8 mouse cellular contexts compared by ENCODE assay signal in the genomic region with DNA sequence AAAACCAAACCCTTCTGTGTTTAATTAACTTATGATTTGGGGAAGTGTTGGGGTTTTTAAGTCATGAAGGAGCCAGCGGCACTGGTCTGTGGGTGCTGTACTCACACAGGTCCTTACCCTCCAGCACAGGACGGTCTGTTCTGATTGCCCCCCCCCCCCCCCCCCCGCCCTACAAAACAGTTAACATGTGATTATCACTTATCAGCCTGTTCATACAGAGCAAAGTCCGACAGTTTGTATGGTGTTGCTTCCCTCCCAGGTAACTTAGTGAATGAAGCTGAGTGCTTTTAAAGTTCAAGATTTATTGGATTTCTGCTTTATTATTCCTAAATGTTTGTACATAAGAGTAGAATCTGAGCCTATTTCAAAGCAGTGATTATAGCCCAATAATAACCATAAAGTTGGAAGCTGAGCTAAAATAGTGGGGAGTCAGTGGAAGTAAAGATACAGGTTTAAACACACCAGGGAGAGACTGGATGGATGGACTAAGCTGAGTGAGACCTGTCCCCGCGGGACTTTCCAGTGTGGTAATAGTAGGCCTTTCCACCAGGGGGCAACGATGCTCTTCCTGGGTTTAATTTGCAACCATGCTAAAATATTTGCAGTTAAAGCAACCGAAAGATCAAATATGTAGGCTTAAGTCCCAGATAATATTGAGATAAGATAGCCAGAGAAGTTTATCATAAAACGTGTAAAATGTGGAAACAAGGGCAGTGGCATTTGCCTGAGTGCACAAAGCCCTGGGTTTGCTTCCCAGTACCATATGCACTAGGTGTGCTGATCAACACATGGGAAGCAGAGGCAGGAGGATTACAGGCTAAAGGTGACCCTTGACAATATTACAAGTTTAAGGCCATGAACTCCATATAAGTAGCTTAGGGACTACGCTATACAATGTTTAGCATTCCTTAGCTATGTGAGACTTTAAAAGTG. TPM values are rescaled to one million over a fixed set of nuclear protein-coding genes. Genes with fewer than 3 reads are reported as not detected.
DNase-seq lines count a peak whose midpoint lies in the region; ATAC-seq and TF ChIP-seq lines count a peak whose summit lies in the region.

No protein-coding gene starts in this region.

- peaks cover 46% of the 10 kb centered on the region for H3K36me3 ChIP-seq in thymus, adult 2 months (ENCODE audit: control insufficient read depth, insufficient read depth, low read length)
- H3K36me3 ChIP-seq in embryonic facial prominence, embryonic 10.5 days (replicated peaks), result peaks cover 50% of the 10 kb centered on the region

- H3K4me3 ChIP-seq in thymus, adult 2 months (ENCODE audit: control insufficient read depth, insufficient read depth, low read length), result no peak overlapping the region
- no peak overlapping the region for H3K4me3 ChIP-seq in embryonic facial prominence, embryonic 10.5 days

- no peak for TF ChIP-seq CTCF in thymus, adult 2 months (IDR thresholded peaks at IDR 0.05; ENCODE audit: borderline replicate concordance, control insufficient read depth, extremely low read depth, insufficient read depth, low read length, poor library complexity)

- peak; percentile 36 for DNase-seq in gastrocnemius, postnatal 10 days
- DNase-seq in gastrocnemius, postnatal 25 days, result no peak
- DNase-seq in thymus, adult 2 months, result peak; percentile 20
- no peak for DNase-seq in thymus, adult 18-20 months
- DNase-seq in embryonic facial prominence, embryonic 10.5 days (ENCODE audit: low spot score), result peak; percentile 29
- DNase-seq in lung, postnatal 36 days, result peak; percentile 48
- DNase-seq in ovary, postnatal 14 days (ENCODE audit: low spot score), result no peak

- no peaks in the 10 kb centered on the region for H3K27me3 ChIP-seq in thymus, adult 2 months (ENCODE audit: control insufficient read depth, insufficient read depth, low read length)
- H3K27me3 ChIP-seq in embryonic facial prominence, embryonic 10.5 days (replicated peaks; ENCODE audit: low read depth, poor library complexity, severe bottlenecking), result no peaks in the 10 kb centered on the region

- no peak for TF ChIP-seq POLR2A in thymus, adult 2 months (IDR thresholded peaks at IDR 0.05; ENCODE audit: control insufficient read depth, extremely low read depth, insufficient read depth, low read length, poor library complexity)

- no peak overlapping the region for H3K27ac ChIP-seq in thymus, adult 2 months (ENCODE audit: control insufficient read depth, insufficient read depth, low read length)
- no peak overlapping the region for H3K27ac ChIP-seq in embryonic facial prominence, embryonic 10.5 days (replicated peaks)

- H3K9me3 ChIP-seq in embryonic facial prominence, embryonic 10.5 days, result no peaks in the 10 kb centered on the region

- WGBS in thymus, adult 2 months, result 59% methylated on average over 10 of the region's 10 CpGs
- 58% methylated on average over 10 of the region's 10 CpGs for WGBS in embryonic facial prominence, embryonic 10.5 days

- no peaks in the 10 kb centered on the region for H3K4me1 ChIP-seq in thymus, adult 2 months (replicated peaks; ENCODE audit: control insufficient read depth, insufficient read depth, low read length)
- no peaks in the 10 kb centered on the region for H3K4me1 ChIP-seq in embryonic facial prominence, embryonic 10.5 days

- ATAC-seq in cerebellum, adult (ENCODE audit: insufficient number of reproducible peaks, low FRiP score, low TSS enrichment), result no peak

RNA-seq across cellular contexts. Expression of a gene that starts 11.1 kb away (rescaled TPM):
- total RNA-seq in gastrocnemius, postnatal 10 days (2021), result 10 to 100 TPM; 26.3 to 29.2 TPM
- 10 to 100 TPM; 38.5 to 41.4 TPM for total RNA-seq in gastrocnemius, postnatal 25 days (2021)
- polyA plus RNA-seq in thymus, adult 2 months (2012; rRNA removed), result 12.6 and 16.8 TPM in 2 replicates
- 147 and 155 TPM in 2 replicates for polyA plus RNA-seq in embryonic facial prominence, embryonic 10.5 days (2016; fragmentation: Nextera tagmentation; extraction: Ambion mirVana)

RNA-seq across cellular contexts. Expression of a gene that starts 11.2 kb away (rescaled TPM):
- 1 to 10 TPM; 3.8 to 4.1 TPM for total RNA-seq in gastrocnemius, postnatal 10 days (2021)
- total RNA-seq in gastrocnemius, postnatal 25 days (2021), result 1 to 10 TPM; 1.6 to 1.8 TPM
- 4.8 TPM in 2 replicates for polyA plus RNA-seq in thymus, adult 2 months (2012; rRNA removed)
- 42.4 and 45.1 TPM in 2 replicates for polyA plus RNA-seq in embryonic facial prominence, embryonic 10.5 days (2016; fragmentation: Nextera tagmentation; extraction: Ambion mirVana)

Comparison
In these comparisons a context has a peak if more than half of its experiments do, and no peak if none do; other contexts are left out.
1. DNase-seq: peak in gastrocnemius, postnatal 10 days (single experiment), thymus, adult 2 months (single experiment), embryonic facial prominence, embryonic 10.5 days (single experiment) and lung, postnatal 36 days (single experiment); none in gastrocnemius, postnatal 25 days (single experiment), thymus, adult 18-20 months (0 of 2) and ovary, postnatal 14 days (single experiment).